Mouse (Mus musculus): Measurements from ENCODE around the gene Mknk1.

The Mknk1 gene

GRCm38 (mm10) chr4:115890066-115890465, 51.1 kb downstream of the Mknk1 start:
- in situ Hi-C loops (cut with MboI, MseI) = no loop called here

- in situ Hi-C loops (cut with MboI, MseI) = no loop called here
Observed at GRCm38 (mm10) chr4:115890553-115890952, 51.6 kb downstream of the Mknk1 start, which contains the start of gene 6430628N08Rik. 6430628N08Rik (plus strand) TSS chr4:115890665.

GRCm38 (mm10) chr4:115894281-115894680, 55.3 kb downstream of the Mknk1 start:
- in situ Hi-C loops (cut with MboI, MseI) = no loop called here

- in situ Hi-C loops (cut with MboI, MseI) = no loop called here
Observed at GRCm38 (mm10) chr4:115897901-115898631, 59.1 kb downstream of the Mknk1 start.

GRCm38 (mm10) chr4:115902816-115903215, 63.8 kb downstream of the Mknk1 start:
- in situ Hi-C loops (cut with MboI, MseI) = loop anchor here (5.0 to 10.0 kb wide), 2 partner anchors 52 to 79 kb away; no protein-coding TSS in a partner anchor

GRCm38 (mm10) chr4:115904375-115904774, 65.4 kb downstream of the Mknk1 start:
- in situ Hi-C loops (cut with MboI, MseI) = loop anchor here (5.0 to 10.0 kb wide), 2 partner anchors 50 to 78 kb away; no protein-coding TSS in a partner anchor

- in situ Hi-C loops (cut with MboI, MseI) = loop anchor here (10.0 kb wide), 1 partner anchor 49 kb away; no protein-coding TSS in a partner anchor
Observed at GRCm38 (mm10) chr4:115905701-115906100, 66.7 kb downstream of the Mknk1 start.

GRCm38 (mm10) chr4:115906791-115907190, 67.8 kb downstream of the Mknk1 start:
- in situ Hi-C loops (cut with MboI, MseI) = loop anchor here (10.0 kb wide), 1 partner anchor 48 kb away; no protein-coding TSS in a partner anchor

- in situ Hi-C loops (cut with MboI, MseI) = loop anchor here (10.0 kb wide), 1 partner anchor 47 kb away; no protein-coding TSS in a partner anchor
Observed at GRCm38 (mm10) chr4:115907994-115908393, 69.0 kb downstream of the Mknk1 start.

GRCm38 (mm10) chr4:115908641-115909040, 69.6 kb downstream of the Mknk1 start:
- in situ Hi-C loops (cut with MboI, MseI) = loop anchor here (10.0 kb wide), 1 partner anchor 46 kb away; no protein-coding TSS in a partner anchor

- in situ Hi-C loops (cut with MboI, MseI) = no loop called here
Observed at GRCm38 (mm10) chr4:115911586-115911985, 72.6 kb downstream of the Mknk1 start.

- in situ Hi-C loops (cut with MboI, MseI) = no loop called here
Observed at GRCm38 (mm10) chr4:115919911-115920310, 80.9 kb downstream of the Mknk1 start.

- in situ Hi-C loops (cut with MboI, MseI) = no loop called here
Observed at GRCm38 (mm10) chr4:115922688-115923087, 83.7 kb downstream of the Mknk1 start.

- in situ Hi-C loops (cut with MboI, MseI) = no loop called here
Observed at GRCm38 (mm10) chr4:115923262-115923880, 84.4 kb downstream of the Mknk1 start.

GRCm38 (mm10) chr4:115927637-115928036, 88.6 kb downstream of the Mknk1 start:
- in situ Hi-C loops (cut with MboI, MseI) = no loop called here

Data from regulatory T cell (primary cell).